Mouse (Mus musculus) liver, embryonic 14.5 days (tissue): ENCODE measurements around the gene Zswim7. TPM values are rescaled to one million over a fixed set of nuclear protein-coding genes. Genes with fewer than 3 reads are reported as not detected.

Source experiments
- ATAC-seq: fragments of 200-750 bp; cut with Nextera tagmentation; 2 replicates; pipeline ENCODE4 v1.8.0; 2017; ENCODE audit warnings: moderate number of reproducible peaks, mild to moderate bottlenecking, moderate library complexity; ENCODE audit not compliant: insufficient read depth
- DNase-seq, 3 experiments: peaks; one replicate each; pipeline ENCODE4 v3.0.0-alpha.2; 2012 to 2013; ENCODE audit warnings: low read depth in 3 of 3, low spot score in 3 of 3
- H3K27ac ChIP-seq: fragments of 300-500 bp; sonication (generic); 2 replicates; pipeline ENCODE4 v1.5.1; 2014; ENCODE audit warnings: moderate library complexity, mild to moderate bottlenecking, control low read depth, inconsistent platforms
- H3K27me3 ChIP-seq: fragments of 300-500 bp; sonication (generic); 2 replicates; pipeline ENCODE4 v1.6.1; 2014; ENCODE audit warnings: mild to moderate bottlenecking, low read length, moderate library complexity; ENCODE audit not compliant: control insufficient read depth, insufficient read depth
- H3K36me3 ChIP-seq: fragments of 300-500 bp; sonication (generic); replicated peaks from 2 replicates; pipeline ENCODE4 v1.6.1; 2014; ENCODE audit warnings: low read depth; ENCODE audit not compliant: control insufficient read depth, insufficient read depth
- H3K4me1 ChIP-seq, 2 experiments: fragments of 200-500 bp in 1 of 2; fragments of 300-500 bp in 1 of 2; sonication (generic) in 1 of 2; replicated peaks; 2 replicates each; pipeline ENCODE4 v1.6.1; 2012 to 2014; ENCODE audit warnings: antibody characterized with exemption in 1 of 2, inconsistent platforms in 1 of 2, low read length in 1 of 2; ENCODE audit not compliant: control insufficient read depth in 2 of 2, insufficient read depth in 2 of 2
- H3K4me2 ChIP-seq: fragments of 300-500 bp; sonication (generic); 2 replicates; pipeline ENCODE4 v1.6.1; 2014; ENCODE audit warnings: low read depth, mild to moderate bottlenecking, control low read depth, moderate library complexity
- H3K4me3 ChIP-seq, 2 experiments: fragments of 200-500 bp in 1 of 2; fragments of 300-500 bp in 1 of 2; sonication (generic) in 1 of 2; 2 replicates each; pipeline ENCODE4 v1.5.1; 2012 to 2014; ENCODE audit warnings: low read depth in 2 of 2, low read length in 2 of 2, mild to moderate bottlenecking in 2 of 2, control low read depth in 1 of 2, inconsistent platforms in 1 of 2, moderate library complexity in 1 of 2; ENCODE audit not compliant: insufficient read depth in 1 of 2
- H3K9ac ChIP-seq: fragments of 300-500 bp; sonication (generic); replicated peaks from 2 replicates; pipeline ENCODE4 v1.6.1; 2014; ENCODE audit warnings: mild to moderate bottlenecking, control low read depth, moderate library complexity
- H3K9me3 ChIP-seq: fragments of 300-500 bp; sonication (generic); 2 replicates; pipeline ENCODE4 v1.6.1; 2016; ENCODE audit warnings: low read length, mixed read lengths; ENCODE audit not compliant: control insufficient read depth
- CTCF ChIP-seq: IDR thresholded peaks from 2 replicates; pipeline ENCODE4 v1.5.1; 2016; ENCODE audit warnings: antibody characterized with exemption, low read depth, control low read depth
- EP300 ChIP-seq: IDR thresholded peaks from 2 replicates; pipeline ENCODE4 v1.6.1; 2016; ENCODE audit warnings: antibody characterized with exemption, low read depth
- WGBS: fragments of 180-500 bp; shearing (Covaris S2); extraction: QIAGEN DNeasy Blood & Tissue Kit; methylation state at CpG from one replicate; pipeline ENCODE4 v1.1.7; 2014; ENCODE audit not compliant: insufficient replicate concordance; 5-methylcytosine and 5-hydroxymethylcytosine counted together
- polyA plus RNA-seq, 2 experiments: library from polyadenylated mRNA; depleted of rRNA in 1 of 2; stranded (reverse) in 1 of 2; unstranded in 1 of 2; fragments of >200 nt; fragmentation: Nextera tagmentation in 1 of 2; extraction: Ambion mirVana in 1 of 2; gene quantifications; 2 replicates each; pipeline versions ENCODE4 v1.2.1 to v1.2.3; 2012 to 2014

The Zswim7 gene
- polyA plus RNA-seq, 2 experiments = 7.9 to 11.4 TPM

GRCm38 (mm10) chr11:62309296-62309695 is 28.1 kb upstream of the Zswim7 start:
- Histone ChIP-seq H3K4me2 (no peak overlapping the region), H3K9ac (no peak overlapping the region), H3K27ac (no peak overlapping the region), H3K36me3 (peaks cover 2% of the 10 kb centered on the region; the same call in 1 of the 2 replicates), H3K9me3 (no peaks in the 10 kb centered on the region), H3K4me1 (no peaks in the 10 kb centered on the region), H3K27me3 (no peaks in the 10 kb centered on the region), H3K4me3 (no peak overlapping the region)
- 73% methylated on average over 2 of the region's 2 CpGs for WGBS
- no peak for TF ChIP-seq EP300
- no peak for TF ChIP-seq CTCF
- ATAC-seq (no peak), DNase-seq (no peak)

DNA sequence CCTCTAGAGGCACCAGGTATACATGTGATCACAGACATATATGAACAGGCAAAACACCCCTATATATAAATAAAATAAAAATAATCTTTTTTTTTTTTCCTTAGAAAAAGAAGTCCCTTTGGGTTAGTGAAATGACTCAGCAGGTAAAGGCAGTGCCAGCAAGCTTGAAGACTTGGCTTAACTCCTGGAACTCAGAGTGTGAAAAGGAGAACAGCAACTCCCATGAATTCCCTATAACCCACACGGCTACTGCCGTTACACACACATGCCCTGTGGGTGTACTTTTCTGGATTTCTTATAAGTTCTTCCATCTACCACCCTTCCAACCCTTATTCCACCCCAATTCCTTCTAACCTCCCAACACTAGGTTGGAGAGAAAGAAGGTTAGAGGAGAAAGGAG is 24.7 kb upstream of the Zswim7 start:
- Histone ChIP-seq H3K9ac (no peak overlapping the region), H3K4me3 (no peak overlapping the region), H3K27ac (no peak overlapping the region), H3K27me3 (no peaks in the 10 kb centered on the region), H3K36me3 (no peaks in the 10 kb centered on the region; the same call in 1 of the 2 replicates), H3K4me1 (no peaks in the 10 kb centered on the region), H3K9me3 (no peaks in the 10 kb centered on the region), H3K4me2 (no peak overlapping the region)
- no peak for TF ChIP-seq CTCF
- no peak for TF ChIP-seq EP300
- no peak for ATAC-seq
- 80% methylated on average over 2 of the region's 2 CpGs for WGBS
- DNase-seq = no peak

GRCm38 (mm10) chr11:62298883-62299282 is 17.7 kb upstream of the Zswim7 start:
- no peak overlapping the region for H3K9ac ChIP-seq
- H3K4me3 ChIP-seq = no peak overlapping the region
- H3K4me1 ChIP-seq = no peaks in the 10 kb centered on the region
- TF ChIP-seq EP300 (no peak), CTCF (no peak)
- no peaks in the 10 kb centered on the region for H3K36me3 ChIP-seq
- WGBS = 69% methylated on average over 6 of the region's 6 CpGs
- no peak for ATAC-seq
- H3K27ac ChIP-seq = no peak overlapping the region
- no peak for DNase-seq
- no peaks in the 10 kb centered on the region for H3K27me3 ChIP-seq
- no peaks in the 10 kb centered on the region for H3K9me3 ChIP-seq
- no peak overlapping the region for H3K4me2 ChIP-seq

- ATAC-seq (no peak), DNase-seq (no peak)
- Histone ChIP-seq H3K9me3 (no peaks in the 10 kb centered on the region), H3K4me3 (no peak overlapping the region), H3K4me2 (no peak overlapping the region), H3K9ac (no peak overlapping the region), H3K36me3 (no peaks in the 10 kb centered on the region), H3K27ac (no peak overlapping the region), H3K4me1 (no peaks in the 10 kb centered on the region), H3K27me3 (no peaks in the 10 kb centered on the region)
- 63% methylated on average over 2 of the region's 2 CpGs for WGBS
- TF ChIP-seq EP300 (no peak), CTCF (no peak)
Measured at GRCm38 (mm10) chr11:62294121-62294520, 12.9 kb upstream of the Zswim7 start.

GRCm38 (mm10) chr11:62287700-62288099 is 6.5 kb upstream of the Zswim7 start:
- H3K27me3 ChIP-seq = no peaks in the 10 kb centered on the region
- H3K4me3 ChIP-seq = no peak overlapping the region
- H3K27ac ChIP-seq = no peak overlapping the region
- no peak overlapping the region for H3K9ac ChIP-seq
- ATAC-seq (no peak), DNase-seq (no peak)
- H3K9me3 ChIP-seq = no peaks in the 10 kb centered on the region
- H3K4me2 ChIP-seq = no peak overlapping the region
- no peaks in the 10 kb centered on the region; the same call in 1 of the 2 replicates for H3K36me3 ChIP-seq
- TF ChIP-seq CTCF (no peak), EP300 (no peak)
- WGBS = 82% methylated on average over 1 of the region's 1 CpGs
- H3K4me1 ChIP-seq = no peaks in the 10 kb centered on the region
